Mouse (Mus musculus) kidney, adult 2 months (tissue): ENCODE measurements around the gene Kiz.

Experiments
- CTCF ChIP-seq: fragments of 200-500 bp; conservative IDR thresholded peaks from 2 replicates; pipeline ENCODE4 v1.5.1; 2011; ENCODE audit warnings: low read depth, mild to moderate bottlenecking, control low read depth, low read length, moderate library complexity, mixed read lengths; ENCODE audit not compliant: insufficient read depth, insufficient read length
- POLR2A ChIP-seq: fragments of 200-500 bp; IDR thresholded peaks from one replicate; pipeline ENCODE4 v1.6.1; 2011; ENCODE audit warnings: low read depth, low read length, control low read depth

- no peak for TF ChIP-seq CTCF
- TF ChIP-seq POLR2A, result no peak
Measured at GRCm38 (mm10) chr2:146881623-146882022, 26.0 kb downstream of the Kiz start.
